Mouse (Mus musculus) ES-Bruce4 (cell line): Measurements from ENCODE around the gene Paqr7. TPM values are rescaled to one million over a fixed set of nuclear protein-coding genes. Genes with fewer than 3 reads are reported as not detected.

Experiments
- H3K27ac ChIP-seq: 2 replicates; pipeline ENCODE4 v1.5.1; 2012; ENCODE audit warnings: low read length, inconsistent platforms; ENCODE audit not compliant: insufficient read depth
- H3K27me3 ChIP-seq: 2 replicates; pipeline ENCODE4 v1.6.1; 2012; ENCODE audit warnings: mild to moderate bottlenecking, low read length, inconsistent platforms; ENCODE audit not compliant: control insufficient read depth, poor library complexity, insufficient read depth, severe bottlenecking
- H3K36me3 ChIP-seq: 2 replicates; pipeline ENCODE4 v1.6.1; 2012; ENCODE audit warnings: inconsistent platforms, mild to moderate bottlenecking, low read length, moderate library complexity; ENCODE audit not compliant: control insufficient read depth, poor library complexity, insufficient read depth, severe bottlenecking
- H3K4me1 ChIP-seq: one replicate; pipeline ENCODE4 v1.8.1; 2011; ENCODE audit warnings: low read length; ENCODE audit not compliant: control insufficient read depth, insufficient read depth
- H3K4me3 ChIP-seq: 2 replicates; pipeline ENCODE4 v1.5.1; 2011; ENCODE audit warnings: low read depth, mild to moderate bottlenecking, low read length
- H3K9ac ChIP-seq: 2 replicates; pipeline ENCODE4 v1.6.1; 2012; ENCODE audit warnings: low read depth, mild to moderate bottlenecking, inconsistent platforms; ENCODE audit not compliant: poor library complexity, severe bottlenecking
- H3K9me3 ChIP-seq: replicated peaks from 2 replicates; pipeline ENCODE4 v1.6.1; 2012; ENCODE audit warnings: mild to moderate bottlenecking, low read length, inconsistent platforms; ENCODE audit not compliant: control insufficient read depth, poor library complexity, insufficient read depth, severe bottlenecking
- CTCF ChIP-seq: IDR thresholded peaks from one replicate; pipeline ENCODE4 v1.8.1; 2011; ENCODE audit warnings: low read depth, low read length
- EP300 ChIP-seq: IDR thresholded peaks from 2 replicates; pipeline ENCODE4 v1.6.1; 2011; ENCODE audit warnings: low read depth, low read length; ENCODE audit not compliant: insufficient read depth
- POLR2A ChIP-seq: IDR thresholded peaks from one replicate; pipeline ENCODE4 v1.8.1; 2011; ENCODE audit warnings: low read length; ENCODE audit not compliant: insufficient read depth
- polyA plus RNA-seq: library from polyadenylated mRNA; stranded (reverse); fragments of >200 nt; gene quantifications from 2 replicates; pipeline ENCODE4 v1.2.4, GENCODE M21; 2011; ENCODE audit warnings: low read depth; ENCODE audit not compliant: missing spikeins, insufficient read depth, insufficient read length

Paqr7 gene
- polyA plus RNA-seq, 1 experiment: 1.5 TPM

DNA sequence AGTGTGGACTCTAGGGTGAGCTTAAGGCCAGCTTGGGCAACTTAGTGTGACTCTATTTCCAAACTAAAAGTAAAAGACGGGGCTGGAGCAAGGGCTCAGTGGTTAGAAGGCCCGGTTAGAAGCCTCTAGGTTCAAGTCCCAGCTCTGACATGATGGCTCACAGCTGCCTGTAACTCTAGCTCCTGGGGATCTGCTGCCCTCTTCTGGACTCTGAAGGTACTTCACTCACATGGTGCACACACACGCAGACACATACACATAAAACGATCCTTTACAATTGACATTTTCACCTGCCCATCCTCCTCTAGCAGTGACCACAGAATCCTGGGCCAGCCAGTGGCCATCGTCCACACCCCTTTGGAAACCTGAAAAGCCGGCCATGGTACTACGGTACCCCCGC lies 53.4 kb downstream of the Paqr7 start:
- H3K36me3 ChIP-seq: no peaks in the 10 kb centered on the region
- peaks cover 1% of the 10 kb centered on the region; the same call in 1 of the 2 replicates for H3K27me3 ChIP-seq
- peaks cover 3% of the 10 kb centered on the region; the same call in 1 of the 2 replicates for H3K9me3 ChIP-seq
- TF ChIP-seq POLR2A: no peak
- no peak for TF ChIP-seq CTCF
- no peak for TF ChIP-seq EP300
- no peak overlapping the region for H3K4me3 ChIP-seq
- H3K4me1 ChIP-seq: peaks cover 2% of the 10 kb centered on the region
- no peak overlapping the region for H3K27ac ChIP-seq
- H3K9ac ChIP-seq: no peak overlapping the region

DNA sequence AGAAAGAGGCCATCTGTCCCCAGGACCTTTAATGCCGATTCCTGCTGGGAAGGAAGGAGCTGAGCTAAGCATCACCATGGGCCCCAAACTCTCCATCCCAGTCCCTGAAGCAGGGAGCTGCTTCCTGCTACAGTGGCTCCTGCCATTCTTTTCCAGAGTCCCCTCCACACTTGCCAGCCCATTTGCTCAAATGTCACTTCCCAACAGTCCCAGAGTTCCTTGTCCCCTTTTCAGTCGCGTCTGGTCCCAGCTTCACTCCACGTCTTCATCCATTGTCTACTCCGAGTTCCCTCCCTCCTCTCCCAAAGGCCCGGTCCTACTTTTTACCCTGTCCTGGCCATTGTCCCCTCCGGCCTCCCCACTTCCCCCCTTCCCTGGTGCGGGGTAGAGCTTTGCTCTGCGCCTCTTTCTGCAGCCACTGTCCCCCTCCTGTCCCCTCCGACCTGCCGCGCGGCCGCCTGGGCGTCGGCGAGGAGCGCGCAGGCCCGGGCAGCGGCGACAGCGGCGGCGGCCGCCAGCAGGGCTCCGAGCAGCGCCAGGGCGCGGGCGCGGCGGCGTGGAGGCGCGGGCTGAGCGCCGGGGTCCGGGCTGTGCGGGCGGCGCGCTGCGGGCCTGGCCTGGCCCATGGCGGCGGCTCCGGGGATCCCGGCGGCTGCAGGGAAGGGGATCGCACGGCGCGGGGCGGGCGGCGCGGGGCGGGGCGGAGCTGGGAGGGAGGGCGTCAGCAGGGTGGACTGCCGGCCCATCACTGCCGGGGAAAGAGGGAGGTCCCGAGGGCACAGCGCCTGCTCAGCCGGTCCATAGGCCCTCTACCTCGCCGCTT lies 55.2 kb downstream of the Paqr7 start, which contains the start of gene Selenon:
TSS of gene Selenon (minus strand) at position 673 of the 823 bp plus-strand sequence.
- peak within 1 kb of the TSS; percentile 90 for H3K9ac ChIP-seq
- no peaks in the 10 kb centered on the region for H3K36me3 ChIP-seq
- no peak within 1 kb of the TSS for H3K27ac ChIP-seq
- TF ChIP-seq CTCF: no peak
- TF ChIP-seq POLR2A: no peak
- TF ChIP-seq EP300: no peak
- H3K4me3 ChIP-seq: peak within 1 kb of the TSS; percentile 84
- H3K9me3 ChIP-seq: peaks cover 3% of the 10 kb centered on the region; the same call in 1 of the 2 replicates
- peaks cover 2% of the 10 kb centered on the region for H3K4me1 ChIP-seq
- H3K27me3 ChIP-seq: peaks cover 1% of the 10 kb centered on the region; the same call in 1 of the 2 replicates

DNA sequence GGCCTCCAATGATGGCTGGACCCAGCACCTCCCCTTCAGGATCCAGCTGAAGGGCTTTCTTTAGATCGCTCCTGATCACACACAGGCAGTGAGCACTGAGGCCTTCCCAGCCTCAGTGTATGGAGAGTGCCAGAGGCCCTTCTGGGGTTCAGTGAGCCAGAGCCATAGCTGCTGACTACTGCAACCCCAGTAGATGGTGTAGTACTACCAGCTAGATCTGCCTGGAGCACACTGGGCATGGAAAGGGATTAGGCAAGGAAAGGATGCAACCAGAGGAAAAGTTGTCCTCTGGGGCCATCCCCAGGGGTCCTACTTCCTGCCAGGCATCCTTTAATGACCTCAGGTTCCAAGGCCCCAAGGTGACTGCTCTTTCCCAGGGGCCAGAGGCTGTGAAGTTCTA lies 57.1 kb downstream of the Paqr7 start:
- H3K4me1 ChIP-seq: peaks cover 2% of the 10 kb centered on the region
- TF ChIP-seq EP300 (no peak), CTCF (no peak)
- H3K36me3 ChIP-seq: no peaks in the 10 kb centered on the region
- no peak overlapping the region for H3K4me3 ChIP-seq
- peaks cover 1% of the 10 kb centered on the region; the same call in 1 of the 2 replicates for H3K27me3 ChIP-seq
- H3K9ac ChIP-seq: no peak overlapping the region
- H3K9me3 ChIP-seq: peaks cover 3% of the 10 kb centered on the region; the same call in 1 of the 2 replicates
- no peak overlapping the region for H3K27ac ChIP-seq

DNA sequence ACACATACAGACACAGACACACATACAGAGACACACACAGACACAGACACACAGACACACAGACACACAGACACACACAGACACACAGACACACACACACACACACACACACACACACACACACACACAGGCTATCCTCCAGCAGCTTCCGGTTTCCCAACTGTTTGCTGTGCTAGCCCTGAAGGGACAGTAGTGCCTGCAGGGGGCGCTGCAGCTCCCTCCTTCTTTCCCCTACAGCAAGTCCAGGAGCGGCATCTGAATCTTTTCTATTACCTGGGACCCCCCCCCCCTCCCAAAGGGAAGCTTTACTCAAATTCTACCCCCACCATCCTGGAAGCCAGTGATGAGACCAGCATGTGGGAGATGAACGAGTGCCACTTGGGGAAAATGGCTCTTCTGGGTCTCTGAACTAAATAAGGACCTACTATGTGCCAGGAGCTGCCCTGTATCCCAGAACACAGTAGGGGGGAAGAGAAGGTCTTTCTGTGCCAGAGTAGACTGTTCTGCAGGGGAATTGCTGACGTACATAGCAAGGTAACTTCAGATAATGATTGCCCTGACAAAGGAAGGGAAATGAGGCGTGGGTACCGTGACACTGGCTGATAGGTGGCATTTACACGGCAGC lies 59.6 kb downstream of the Paqr7 start:
- no peak overlapping the region for H3K9ac ChIP-seq
- no peak overlapping the region for H3K4me3 ChIP-seq
- no peak overlapping the region for H3K27ac ChIP-seq
- peaks cover 1% of the 10 kb centered on the region; the same call in 1 of the 2 replicates for H3K27me3 ChIP-seq
- peaks cover 2% of the 10 kb centered on the region for H3K4me1 ChIP-seq
- no peaks in the 10 kb centered on the region for H3K36me3 ChIP-seq
- no peaks in the 10 kb centered on the region for H3K9me3 ChIP-seq
- TF ChIP-seq CTCF (peak; percentile 71), EP300 (no peak), POLR2A (no peak)

DNA sequence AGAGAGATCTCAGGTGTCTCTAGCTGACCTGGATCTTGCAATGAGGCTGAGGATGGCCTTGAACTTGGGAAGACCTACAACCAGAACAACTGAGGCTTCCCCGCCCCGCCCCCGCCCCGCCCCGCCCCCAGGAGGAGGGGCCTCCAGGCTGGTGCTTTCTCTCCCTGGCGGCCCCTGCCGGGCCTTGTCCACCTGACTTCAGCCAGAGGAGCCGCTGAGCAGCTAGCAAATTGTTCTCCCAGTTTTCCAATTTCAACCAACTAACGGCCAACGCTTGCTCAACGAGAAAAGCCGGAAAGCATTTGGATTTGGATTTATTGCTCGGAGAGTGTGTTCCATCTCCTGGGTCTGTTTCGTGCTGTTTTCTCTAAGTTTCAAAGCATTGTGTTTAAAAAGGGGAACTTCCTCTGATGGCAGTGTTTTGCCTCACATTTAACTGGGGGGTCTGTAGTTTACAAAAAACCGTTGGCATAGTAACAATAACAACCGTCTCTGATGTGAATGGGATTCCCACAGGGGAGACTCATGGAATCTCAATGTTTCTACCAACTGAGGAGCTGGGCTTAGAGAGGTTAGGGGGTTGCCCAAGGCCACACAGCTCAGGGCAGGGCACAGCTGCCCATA lies 61.2 kb downstream of the Paqr7 start:
- Histone ChIP-seq H3K27ac (no peak overlapping the region), H3K36me3 (no peaks in the 10 kb centered on the region), H3K4me1 (no peaks in the 10 kb centered on the region), H3K4me3 (no peak overlapping the region), H3K9ac (no peak overlapping the region), H3K27me3 (no peaks in the 10 kb centered on the region), H3K9me3 (no peaks in the 10 kb centered on the region)
- TF ChIP-seq EP300: no peak
- TF ChIP-seq POLR2A: no peak
- TF ChIP-seq CTCF: no peak
